Mouse (Mus musculus): ENCODE data around the gene Vps50. TPM values are rescaled to one million over a fixed set of nuclear protein-coding genes. Genes with fewer than 3 reads are reported as not detected.
"Not testable (repeated sequence)": the region's sequence is repeated elsewhere in the genome, so short reads cannot be mapped to it uniquely, and the experiment has no call there.

The Vps50 gene
- polyA plus RNA-seq, 1 experiment from 2014 or later: 31.7 TPM

DNA sequence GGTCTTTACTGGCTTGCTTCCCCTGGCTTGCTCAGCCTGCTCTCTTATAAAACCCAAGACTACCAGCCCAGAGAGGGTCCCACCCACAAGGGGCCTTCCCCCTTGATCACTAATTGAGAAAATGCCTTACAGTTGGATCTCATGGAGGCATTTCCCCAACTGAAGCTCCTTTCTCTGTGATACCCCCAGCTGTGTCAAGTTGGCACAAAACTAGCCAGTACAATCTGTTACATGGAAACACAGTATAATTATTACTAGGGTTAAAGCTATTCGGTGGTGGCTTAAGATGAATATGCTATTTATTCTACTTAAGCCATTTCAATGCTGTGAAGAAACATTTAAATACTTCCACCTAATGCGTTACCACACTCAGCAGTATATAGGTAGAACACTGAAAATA lies 10.0 kb downstream of the Vps50 start:
- not testable (repeated sequence) for ATAC-seq (ENCODE audit: insufficient number of reproducible peaks, low FRiP score, low TSS enrichment, low read depth); DNase-seq (ENCODE audit: low spot score); H3K4me2 ChIP-seq (ENCODE audit: low read depth, severe bottlenecking); H3K4me1 ChIP-seq (ENCODE audit: control insufficient read depth, insufficient read depth, low read length); H3K9ac ChIP-seq (ENCODE audit: low read length); H3K4me3 ChIP-seq (ENCODE audit: low read depth, low read length); H3K36me3 ChIP-seq (ENCODE audit: control insufficient read depth, insufficient read depth, low read length); H3K27me3 ChIP-seq (ENCODE audit: control insufficient read depth, insufficient read depth, low read length); H3K27ac ChIP-seq (replicated peaks; ENCODE audit: low read depth, low read length); H3K9me3 ChIP-seq (ENCODE audit: control insufficient read depth, low read length)
- 92% methylated on average over 2 of the region's 2 CpGs for WGBS

DNA sequence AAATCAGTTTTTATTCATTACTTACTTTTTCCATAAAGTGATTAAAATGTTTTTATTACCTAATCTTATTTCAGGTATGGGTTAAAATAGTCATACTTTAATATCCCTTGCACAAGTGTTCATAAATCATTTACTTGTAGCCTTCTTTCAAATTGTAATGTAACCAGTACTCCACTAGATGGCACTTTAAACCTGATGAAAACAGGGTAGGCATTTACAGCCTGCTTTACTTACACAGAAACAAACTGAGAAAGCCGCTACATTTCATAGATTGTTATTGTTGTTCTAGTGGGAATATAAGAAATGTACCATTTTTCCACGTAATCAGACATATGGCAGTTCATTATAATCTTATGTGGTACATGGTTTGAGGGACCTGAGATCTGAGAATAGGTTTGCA lies 11.6 kb downstream of the Vps50 start:
- no peak overlapping the region for H3K4me2 ChIP-seq (ENCODE audit: low read depth, severe bottlenecking)
- H3K36me3 ChIP-seq (ENCODE audit: control insufficient read depth, insufficient read depth, low read length): no peaks in the 10 kb centered on the region
- no peak for ATAC-seq (ENCODE audit: insufficient number of reproducible peaks, low FRiP score, low TSS enrichment, low read depth)
- no peak overlapping the region for H3K4me3 ChIP-seq (ENCODE audit: low read depth, low read length)
- H3K27me3 ChIP-seq (ENCODE audit: control insufficient read depth, insufficient read depth, low read length): no peaks in the 10 kb centered on the region
- no peaks in the 10 kb centered on the region for H3K4me1 ChIP-seq (ENCODE audit: control insufficient read depth, insufficient read depth, low read length)
- no peaks in the 10 kb centered on the region for H3K9me3 ChIP-seq (ENCODE audit: control insufficient read depth, low read length)
- WGBS: 38% methylated on average over 2 of the region's 2 CpGs
- no peak overlapping the region for H3K9ac ChIP-seq (ENCODE audit: low read length)
- DNase-seq (ENCODE audit: low spot score): no peak
- H3K27ac ChIP-seq (replicated peaks; ENCODE audit: low read depth, low read length): no peak overlapping the region

DNA sequence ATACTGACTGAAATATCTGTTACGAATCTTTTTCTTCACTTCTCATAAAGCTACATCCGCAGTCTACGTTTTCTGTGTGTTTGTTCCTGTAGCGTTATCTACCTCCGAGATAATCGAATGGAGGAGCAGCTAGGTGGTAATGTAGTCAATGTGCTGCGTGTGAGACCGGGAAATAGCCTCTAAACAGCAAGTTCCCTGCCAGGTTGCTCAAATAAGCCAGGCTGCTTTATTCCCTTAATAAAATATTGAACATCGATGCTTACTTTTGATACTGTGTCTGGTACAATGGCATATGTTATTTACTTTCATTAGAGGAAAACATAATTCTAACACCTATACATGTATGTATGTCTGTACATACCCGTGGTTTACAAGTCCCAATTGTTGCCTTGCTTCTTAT lies 12.9 kb downstream of the Vps50 start:
- no peak for DNase-seq (ENCODE audit: low spot score)
- no peaks in the 10 kb centered on the region for H3K9me3 ChIP-seq (ENCODE audit: control insufficient read depth, low read length)
- H3K9ac ChIP-seq (ENCODE audit: low read length): no peak overlapping the region; the same call in 1 of the 2 replicates
- ATAC-seq (ENCODE audit: insufficient number of reproducible peaks, low FRiP score, low TSS enrichment, low read depth): no peak
- no peak overlapping the region for H3K4me3 ChIP-seq (ENCODE audit: low read depth, low read length)
- no peaks in the 10 kb centered on the region for H3K36me3 ChIP-seq (ENCODE audit: control insufficient read depth, insufficient read depth, low read length)
- H3K27me3 ChIP-seq (ENCODE audit: control insufficient read depth, insufficient read depth, low read length): no peaks in the 10 kb centered on the region
- 83% methylated on average over 10 of the region's 10 CpGs for WGBS
- no peak overlapping the region for H3K27ac ChIP-seq (replicated peaks; ENCODE audit: low read depth, low read length)
- no peak overlapping the region for H3K4me2 ChIP-seq (ENCODE audit: low read depth, severe bottlenecking)
- no peaks in the 10 kb centered on the region for H3K4me1 ChIP-seq (ENCODE audit: control insufficient read depth, insufficient read depth, low read length)

DNA sequence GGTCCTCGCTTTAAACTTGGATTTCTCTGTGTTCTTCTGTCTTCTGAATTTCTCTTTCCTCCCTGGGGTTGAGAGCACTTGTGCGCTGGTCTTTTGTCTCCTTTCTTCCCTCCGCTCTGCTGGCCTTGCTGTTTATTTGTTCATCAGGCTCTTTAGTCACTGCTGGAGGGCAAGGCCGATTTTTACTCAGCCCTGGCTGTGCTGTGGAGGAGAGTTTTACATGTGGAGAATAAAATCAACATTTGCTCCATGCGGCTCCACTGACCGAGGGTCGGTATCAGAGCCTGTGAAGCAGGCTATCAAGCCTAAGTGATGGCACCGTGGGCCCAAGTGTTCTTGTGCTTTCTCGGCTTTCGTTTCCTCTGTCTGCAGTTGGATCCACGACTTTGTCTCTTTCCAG lies 13.4 kb downstream of the Vps50 start:
- H3K4me3 ChIP-seq (ENCODE audit: low read depth, low read length): no peak overlapping the region
- 72% methylated on average over 11 of the region's 11 CpGs for WGBS

DNA sequence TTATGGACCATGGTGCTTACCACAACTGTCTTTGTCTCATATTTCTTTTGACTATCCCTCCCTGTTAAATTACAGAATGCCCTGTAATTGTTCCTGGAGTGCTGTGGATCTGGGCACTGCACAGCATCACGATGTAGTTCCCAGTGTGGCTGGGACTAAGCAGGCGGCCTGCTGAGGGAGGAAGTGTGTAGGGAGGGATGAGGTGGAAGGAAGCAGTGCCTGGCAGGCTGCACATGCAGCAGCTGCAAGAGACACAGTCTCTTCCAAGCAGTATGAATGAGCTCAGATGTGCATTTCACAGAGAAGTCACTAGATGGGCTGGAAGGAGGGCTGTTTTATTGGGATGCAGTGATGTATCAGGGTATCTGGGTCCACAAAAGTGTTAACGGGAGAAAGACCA lies 14.4 kb downstream of the Vps50 start:
- Histone ChIP-seq H3K36me3 (ENCODE audit: control insufficient read depth, insufficient read depth, low read length) (no peaks in the 10 kb centered on the region), H3K9ac (ENCODE audit: low read length) (no peak overlapping the region), H3K4me1 (ENCODE audit: control insufficient read depth, insufficient read depth, low read length) (no peaks in the 10 kb centered on the region), H3K9me3 (ENCODE audit: control insufficient read depth, low read length) (no peaks in the 10 kb centered on the region), H3K4me2 (ENCODE audit: low read depth, severe bottlenecking) (no peak overlapping the region), H3K27me3 (ENCODE audit: control insufficient read depth, insufficient read depth, low read length) (no peaks in the 10 kb centered on the region), H3K4me3 (ENCODE audit: low read depth, low read length) (no peak overlapping the region), H3K27ac (replicated peaks; ENCODE audit: low read depth, low read length) (no peak overlapping the region)
- no peak for DNase-seq (ENCODE audit: low spot score)
- ATAC-seq (ENCODE audit: insufficient number of reproducible peaks, low FRiP score, low TSS enrichment, low read depth): no peak
- WGBS: 35% methylated on average over 3 of the region's 3 CpGs

More for the DNA sequence above, 13.4 kb downstream of the Vps50 start:
- Histone ChIP-seq H3K27me3 (ENCODE audit: control insufficient read depth, insufficient read depth, low read length) (no peaks in the 10 kb centered on the region), H3K27ac (replicated peaks; ENCODE audit: low read depth, low read length) (no peak overlapping the region), H3K4me1 (ENCODE audit: control insufficient read depth, insufficient read depth, low read length) (no peaks in the 10 kb centered on the region), H3K36me3 (ENCODE audit: control insufficient read depth, insufficient read depth, low read length) (no peaks in the 10 kb centered on the region), H3K4me2 (ENCODE audit: low read depth, severe bottlenecking) (no peak overlapping the region), H3K9ac (ENCODE audit: low read length) (no peak overlapping the region; the same call in 1 of the 2 replicates), H3K9me3 (ENCODE audit: control insufficient read depth, low read length) (no peaks in the 10 kb centered on the region)
- peak; percentile 24 for DNase-seq (ENCODE audit: low spot score)
- ATAC-seq (ENCODE audit: insufficient number of reproducible peaks, low FRiP score, low TSS enrichment, low read depth): no peak

DNA sequence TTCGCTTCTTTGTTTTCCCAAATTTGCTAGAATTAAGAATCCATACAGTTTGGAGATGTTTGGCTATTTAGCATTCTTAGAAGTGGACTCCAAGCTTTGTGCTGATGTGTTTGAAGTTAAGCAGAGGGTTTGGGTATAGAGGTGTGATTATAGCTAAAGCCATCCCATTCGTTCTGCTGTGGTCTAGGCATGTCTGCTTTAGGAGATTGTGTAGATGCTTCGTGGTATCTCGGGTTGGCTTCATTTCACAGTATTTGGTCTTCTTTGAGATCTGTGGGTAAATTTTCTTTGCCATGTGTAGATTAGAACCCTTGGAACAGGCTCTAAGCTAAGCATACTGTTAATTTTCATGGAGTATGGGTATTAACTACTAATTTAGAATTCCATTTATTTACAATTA lies 30.0 kb downstream of the Vps50 start:
- no peaks in the 10 kb centered on the region for H3K9me3 ChIP-seq (ENCODE audit: control insufficient read depth, low read length)
- H3K9ac ChIP-seq (ENCODE audit: low read length): no peak overlapping the region
- H3K27ac ChIP-seq (replicated peaks; ENCODE audit: low read depth, low read length): no peak overlapping the region
- ATAC-seq (ENCODE audit: insufficient number of reproducible peaks, low FRiP score, low TSS enrichment, low read depth) (no peak), DNase-seq (ENCODE audit: low spot score) (no peak)
- 94% methylated on average over 4 of the region's 4 CpGs for WGBS
- no peak overlapping the region for H3K4me2 ChIP-seq (ENCODE audit: low read depth, severe bottlenecking)
- H3K36me3 ChIP-seq (ENCODE audit: control insufficient read depth, insufficient read depth, low read length): no peaks in the 10 kb centered on the region
- H3K4me1 ChIP-seq (ENCODE audit: control insufficient read depth, insufficient read depth, low read length): no peaks in the 10 kb centered on the region
- no peaks in the 10 kb centered on the region for H3K27me3 ChIP-seq (ENCODE audit: control insufficient read depth, insufficient read depth, low read length)
- H3K4me3 ChIP-seq (ENCODE audit: low read depth, low read length): no peak overlapping the region

DNA sequence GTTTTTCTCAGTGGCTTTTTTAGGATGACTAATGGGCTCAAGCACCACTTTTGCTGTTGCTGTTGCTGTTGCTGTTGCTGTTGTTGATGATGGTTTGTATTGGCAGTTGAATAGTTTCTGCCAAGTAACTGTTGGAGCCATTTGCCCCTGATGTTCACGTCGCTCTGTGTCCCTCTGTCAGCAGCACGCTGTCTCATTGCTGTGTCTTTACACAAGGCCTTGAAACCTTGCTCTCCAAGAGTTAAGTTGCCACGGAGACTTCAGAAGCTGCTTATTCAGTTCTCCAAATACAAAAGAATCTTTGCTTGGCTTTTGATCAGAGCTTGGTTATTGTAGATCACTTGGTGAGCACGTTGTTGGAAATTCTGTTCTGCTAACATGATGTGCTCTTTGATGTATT lies 33.3 kb downstream of the Vps50 start:
- Histone ChIP-seq H3K36me3 (ENCODE audit: control insufficient read depth, insufficient read depth, low read length) (no peaks in the 10 kb centered on the region), H3K27ac (replicated peaks; ENCODE audit: low read depth, low read length) (no peak overlapping the region), H3K9me3 (ENCODE audit: control insufficient read depth, low read length) (no peaks in the 10 kb centered on the region), H3K4me2 (ENCODE audit: low read depth, severe bottlenecking) (no peak overlapping the region), H3K27me3 (ENCODE audit: control insufficient read depth, insufficient read depth, low read length) (no peaks in the 10 kb centered on the region), H3K4me1 (ENCODE audit: control insufficient read depth, insufficient read depth, low read length) (no peaks in the 10 kb centered on the region), H3K4me3 (ENCODE audit: low read depth, low read length) (no peak overlapping the region), H3K9ac (ENCODE audit: low read length) (no peak overlapping the region)
- 87% methylated on average over 5 of the region's 5 CpGs for WGBS
- DNase-seq (ENCODE audit: low spot score): no peak
- ATAC-seq (ENCODE audit: insufficient number of reproducible peaks, low FRiP score, low TSS enrichment, low read depth): no peak

DNA sequence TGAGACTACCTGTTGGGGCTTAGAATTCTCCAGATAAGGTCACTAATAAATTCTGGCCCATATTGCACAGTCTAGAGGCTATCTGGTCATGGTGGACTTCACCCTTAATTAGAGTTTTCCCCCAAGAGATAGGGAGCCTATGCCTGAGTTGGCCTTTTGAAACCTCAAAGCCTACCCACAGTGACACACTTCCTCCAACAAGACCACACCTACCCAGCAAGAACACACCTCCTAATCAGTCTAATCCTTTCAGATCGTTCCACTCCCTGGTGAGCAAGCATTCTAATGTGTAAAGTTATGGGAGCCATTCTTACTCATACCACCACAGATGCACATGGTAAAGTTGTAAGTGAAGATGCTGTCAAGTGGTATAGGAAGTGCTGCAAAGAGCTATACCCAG lies 37.9 kb downstream of the Vps50 start:
- ATAC-seq (ENCODE audit: insufficient number of reproducible peaks, low FRiP score, low TSS enrichment, low read depth) (no peak), DNase-seq (ENCODE audit: low spot score) (no peak)
- H3K27ac ChIP-seq (replicated peaks; ENCODE audit: low read depth, low read length): no peak overlapping the region
- no peaks in the 10 kb centered on the region for H3K27me3 ChIP-seq (ENCODE audit: control insufficient read depth, insufficient read depth, low read length)
- no peaks in the 10 kb centered on the region for H3K9me3 ChIP-seq (ENCODE audit: control insufficient read depth, low read length)
- H3K4me3 ChIP-seq (ENCODE audit: low read depth, low read length): no peak overlapping the region
- H3K36me3 ChIP-seq (ENCODE audit: control insufficient read depth, insufficient read depth, low read length): no peaks in the 10 kb centered on the region
- H3K9ac ChIP-seq (ENCODE audit: low read length): no peak overlapping the region
- no peak overlapping the region for H3K4me2 ChIP-seq (ENCODE audit: low read depth, severe bottlenecking)
- 60% methylated on average over 1 of the region's 1 CpGs for WGBS
- no peaks in the 10 kb centered on the region for H3K4me1 ChIP-seq (ENCODE audit: control insufficient read depth, insufficient read depth, low read length)

DNA sequence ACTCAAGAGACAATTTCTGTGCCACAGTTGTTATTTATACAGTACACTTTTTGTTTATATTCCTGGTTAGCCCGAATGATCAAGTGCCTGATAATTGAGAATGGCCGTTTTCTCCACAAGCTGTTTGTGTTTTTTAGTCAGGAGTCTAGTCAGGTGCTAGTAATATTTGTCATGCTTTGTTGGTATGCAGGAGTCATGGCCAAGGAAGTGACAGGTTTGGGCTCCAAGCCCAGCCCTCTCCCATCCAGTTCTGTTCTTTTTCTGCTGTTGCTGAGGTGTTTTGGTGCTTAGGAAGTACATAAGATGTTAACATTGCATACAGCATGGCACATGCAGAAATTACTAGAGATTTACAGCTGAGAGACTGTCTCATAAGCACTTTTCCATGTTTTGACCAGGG lies 41.3 kb downstream of the Vps50 start:
- 77% methylated on average over 2 of the region's 2 CpGs for WGBS
- no peaks in the 10 kb centered on the region for H3K9me3 ChIP-seq (ENCODE audit: control insufficient read depth, low read length)
- no peak overlapping the region for H3K4me3 ChIP-seq (ENCODE audit: low read depth, low read length)
- ATAC-seq (ENCODE audit: insufficient number of reproducible peaks, low FRiP score, low TSS enrichment, low read depth) (no peak), DNase-seq (ENCODE audit: low spot score) (no peak)
- no peaks in the 10 kb centered on the region for H3K27me3 ChIP-seq (ENCODE audit: control insufficient read depth, insufficient read depth, low read length)
- H3K4me1 ChIP-seq (ENCODE audit: control insufficient read depth, insufficient read depth, low read length): no peaks in the 10 kb centered on the region
- no peak overlapping the region for H3K27ac ChIP-seq (replicated peaks; ENCODE audit: low read depth, low read length)
- H3K4me2 ChIP-seq (ENCODE audit: low read depth, severe bottlenecking): no peak overlapping the region
- H3K9ac ChIP-seq (ENCODE audit: low read length): no peak overlapping the region
- H3K36me3 ChIP-seq (ENCODE audit: control insufficient read depth, insufficient read depth, low read length): no peaks in the 10 kb centered on the region

Measured in limb, embryonic 11.5 days (tissue).